Mouse (Mus musculus) heart, postnatal 25 days (tissue): ENCODE data around the gene Zbtb42. TPM values are rescaled to one million over a fixed set of nuclear protein-coding genes. Genes with fewer than 3 reads are reported as not detected.

ENCODE experiments used
- DNase-seq: peaks from one replicate; pipeline ENCODE4 v3.0.0; 2022; ENCODE audit warnings: low spot score
- intact Hi-C: fragments of 180-260 bp; cut with DNase I; formaldehyde crosslinking; loops from one replicate; pipeline ENCODE4 v1.15.1; 2025
- total RNA-seq, 2 experiments: library from RNA; stranded (reverse); gene quantifications; 2 replicates each; pipeline ENCODE4 v1.2.3; 2021

The Zbtb42 gene
- total RNA-seq, 2 experiments from 2014 or later: 6.4 to 6.7 TPM

- intact Hi-C loops: no loop called here
- no peak for DNase-seq
These were observed 579 bp upstream of the Zbtb42 start for GRCm38 (mm10) chr12:112677943-112678554.

- no peak for DNase-seq
- intact Hi-C loops: no loop called here
These were observed 684 bp downstream of the Zbtb42 start for GRCm38 (mm10) chr12:112679027-112679996.

DNA sequence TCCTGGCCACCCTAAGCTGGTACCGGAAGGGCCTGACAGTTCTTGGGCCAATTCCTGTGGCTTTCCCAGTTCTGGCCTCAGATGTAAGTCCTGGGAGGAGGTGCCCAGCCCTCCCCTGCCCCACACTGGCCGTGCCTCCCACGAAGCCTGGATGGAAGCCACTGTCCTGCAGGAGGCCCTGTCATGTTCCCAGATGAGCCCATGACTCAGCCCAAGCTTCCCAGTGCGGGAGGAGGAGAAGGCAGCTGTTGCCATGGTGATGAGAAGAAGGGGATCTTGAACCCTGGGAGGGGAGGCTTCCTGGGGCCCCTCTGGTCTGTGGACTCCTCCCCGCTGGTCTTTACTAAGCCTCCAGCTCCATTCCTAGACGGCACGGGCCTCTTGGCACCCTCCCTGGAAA is 4.7 kb downstream of the Zbtb42 start:
- no peak for DNase-seq
- intact Hi-C loops: no loop called here

DNA sequence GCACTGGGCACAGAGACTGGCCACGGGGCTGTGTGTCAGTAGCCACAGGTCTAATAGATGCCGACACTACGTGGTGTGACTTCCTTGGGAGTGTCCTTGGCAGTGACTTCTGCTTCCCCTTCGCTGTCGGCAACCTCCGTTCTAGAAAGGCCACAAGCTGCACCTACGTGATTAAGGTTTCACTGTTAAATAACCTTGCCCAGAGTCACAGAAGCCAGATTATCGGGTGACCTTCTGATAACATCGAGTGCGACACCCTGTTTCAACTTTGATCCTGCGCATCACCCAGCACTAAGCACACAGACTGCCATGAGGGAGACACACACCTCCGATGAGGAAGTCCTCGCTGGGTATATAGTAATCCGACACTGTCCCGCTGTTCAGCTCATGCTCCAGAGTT is 9.8 kb downstream of the Zbtb42 start:
- intact Hi-C loops: no loop called here
- no peak for DNase-seq

GRCm38 (mm10) chr12:112693185-112694126 is 14.8 kb downstream of the Zbtb42 start:
- intact Hi-C loops: no loop called here
- DNase-seq: peak; percentile 90

GRCm38 (mm10) chr12:112694127-112694475 is 15.5 kb downstream of the Zbtb42 start:
- intact Hi-C loops: no loop called here
- DNase-seq: no peak

DNA sequence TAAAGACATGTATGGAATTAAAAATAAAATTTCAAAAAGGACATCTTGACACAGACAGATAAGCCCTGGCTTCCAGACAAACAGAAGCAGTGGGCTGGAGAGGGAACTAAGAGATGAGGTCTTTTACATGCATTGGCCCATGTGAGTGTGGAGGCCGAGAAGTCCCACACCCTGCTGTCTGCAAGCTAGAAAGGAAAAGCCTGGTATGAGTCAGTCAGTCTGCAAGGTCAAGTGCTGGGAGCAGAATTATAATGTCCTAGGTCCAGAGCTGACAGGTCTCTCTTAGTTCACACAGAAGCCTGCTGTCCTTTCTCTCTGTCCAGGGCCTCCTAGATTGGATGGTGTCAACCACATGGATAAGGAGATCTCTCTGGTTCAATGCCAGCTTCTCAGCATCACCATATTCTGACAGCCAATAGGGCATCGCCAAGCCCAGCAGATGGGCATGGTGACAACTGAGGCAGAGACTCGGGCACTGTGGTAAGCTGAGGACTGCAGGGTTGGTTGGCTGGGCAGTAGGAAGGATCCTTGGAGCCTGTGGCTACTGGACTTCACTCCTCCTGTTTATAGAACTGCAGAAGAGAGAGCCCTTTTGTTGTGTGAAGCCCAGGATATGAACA is 18.3 kb downstream of the Zbtb42 start:
- intact Hi-C loops: no loop called here
- DNase-seq: no peak

GRCm38 (mm10) chr12:112700522-112700921 is 21.9 kb downstream of the Zbtb42 start:
- intact Hi-C loops: loop anchor here (10.0 kb wide), 1 partner anchor 146 kb away; no protein-coding TSS in a partner anchor
- DNase-seq: no peak

- intact Hi-C loops: loop anchor here (10.0 kb wide), 1 partner anchor 148 kb away; no protein-coding TSS in a partner anchor
- DNase-seq: no peak
These were observed 24.0 kb downstream of the Zbtb42 start for GRCm38 (mm10) chr12:112702374-112703320.

- DNase-seq: peak; percentile 68
- intact Hi-C loops: loop anchor here (1.0 to 10.0 kb wide), 2 partner anchors 54 to 152 kb away; no protein-coding TSS in a partner anchor
These were observed 28.3 kb downstream of the Zbtb42 start for GRCm38 (mm10) chr12:112706704-112707572.

DNA sequence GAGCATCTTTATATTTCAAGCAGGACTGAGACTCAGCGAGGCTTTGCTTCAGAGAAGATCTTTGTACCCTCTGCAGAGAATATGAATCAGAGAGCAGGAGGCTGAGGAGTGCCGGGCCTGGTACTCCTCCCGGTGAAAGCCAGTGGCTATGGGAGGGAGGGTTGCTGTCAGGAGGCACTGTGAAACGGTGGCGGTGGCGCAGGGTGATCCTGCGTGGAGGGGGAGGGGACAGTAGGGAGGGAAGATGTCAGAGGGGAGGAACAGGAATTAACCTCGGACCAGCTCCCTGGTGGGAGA is 28.9 kb downstream of the Zbtb42 start:
- no peak for DNase-seq
- intact Hi-C loops: loop anchor here (1.0 to 10.0 kb wide), 2 partner anchors 54 to 153 kb away; no protein-coding TSS in a partner anchor

- DNase-seq: no peak
These were observed 35.4 kb downstream of the Zbtb42 start for GRCm38 (mm10) chr12:112713984-112714383.

DNA sequence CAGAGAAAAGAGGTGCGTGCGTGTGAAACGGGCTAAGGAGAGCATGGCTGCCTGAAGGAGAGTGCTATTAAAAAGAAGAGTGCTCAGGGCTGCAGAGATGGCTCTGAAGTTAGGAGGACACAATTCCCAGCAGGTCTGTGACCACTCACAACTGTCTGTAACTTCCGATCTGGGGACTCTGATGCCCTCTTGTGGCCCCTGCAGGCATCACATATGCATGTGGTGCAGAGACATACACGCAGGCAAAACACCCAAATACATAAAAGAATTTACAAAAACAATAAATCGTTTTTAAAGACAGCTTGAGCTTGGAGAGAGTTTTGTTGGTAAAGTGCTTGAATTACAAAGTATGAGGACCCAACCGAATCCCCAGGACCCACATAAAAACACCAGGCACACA is 38.5 kb downstream of the Zbtb42 start:
- intact Hi-C loops: no loop called here
- no peak for DNase-seq

More at GRCm38 (mm10) chr12:112713984-112714383, 35.4 kb downstream of the Zbtb42 start:
- intact Hi-C loops: no loop called here

- no peak for DNase-seq
- intact Hi-C loops: no loop called here
These were observed 40.4 kb downstream of the Zbtb42 start for GRCm38 (mm10) chr12:112718995-112719394.

DNA sequence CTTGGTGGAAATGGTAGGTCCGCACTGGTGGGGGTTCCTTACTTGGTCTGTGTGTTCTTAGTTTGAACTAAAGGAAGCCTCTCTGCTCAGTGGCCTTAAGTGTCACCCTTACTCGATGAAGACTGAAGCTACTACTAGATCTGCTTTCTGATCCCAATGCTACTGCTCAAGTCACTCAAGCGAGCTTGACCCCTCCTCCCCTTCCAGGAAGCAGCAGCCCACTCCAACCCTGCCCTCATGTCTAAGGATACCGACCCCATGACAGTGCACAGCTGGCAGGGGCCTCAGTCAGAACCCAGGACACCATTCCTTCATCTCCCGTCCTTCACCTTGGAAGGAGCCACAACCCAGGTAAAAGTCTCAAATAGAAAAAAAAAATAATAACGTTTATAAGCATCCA is 41.6 kb downstream of the Zbtb42 start, which contains the start of gene Cep170b:
Gene Cep170b, plus strand, starts transcription at position 240 of the 400 bp plus-strand sequence.
- no peak for DNase-seq
- intact Hi-C loops: no loop called here

GRCm38 (mm10) chr12:112720890-112721423 is 42.3 kb downstream of the Zbtb42 start:
- DNase-seq: no peak
- intact Hi-C loops: no loop called here
